Mouse (Mus musculus): ENCODE measurements around the gene Nanog. TPM values are rescaled to one million over a fixed set of nuclear protein-coding genes. Genes with fewer than 3 reads are reported as not detected.

The Nanog gene
- polyA plus RNA-seq, 1 experiment = 0.10 TPM

- Histone ChIP-seq H3K27me3 (ENCODE audit: control insufficient read depth, insufficient read depth, insufficient read length) (peaks cover 27% of the 10 kb centered on the region), H3K36me3 (ENCODE audit: control insufficient read depth, insufficient read depth) (no peaks in the 10 kb centered on the region), H3ac (ENCODE audit: control insufficient read depth, insufficient read length) (no peak overlapping the region), H3K79me2 (ENCODE audit: control insufficient read depth, insufficient read depth) (no peaks in the 10 kb centered on the region), H3K4me3 (no peak overlapping the region), H3K4me2 (ENCODE audit: low read depth) (no peak overlapping the region)
- TF ChIP-seq MYOG (IDR thresholded peaks at IDR 0.05; ENCODE audit: control insufficient read depth in 1 of 3, insufficient read depth in 1 of 3, insufficient read length in 2 of 3, low read depth in 2 of 3) (no peak), TCF12 (IDR thresholded peaks at IDR 0.05; ENCODE audit: insufficient read depth, poor library complexity, severe bottlenecking) (no peak), E2F4 (IDR thresholded peaks at IDR 0.05; ENCODE audit: insufficient read depth) (no peak), SRF (IDR thresholded peaks at IDR 0.05; ENCODE audit: control insufficient read depth, insufficient read length, low read depth) (no peak), TCF3 (IDR thresholded peaks at IDR 0.05; ENCODE audit: insufficient read length, low read depth) (no peak), POLR2A (IDR thresholded peaks at IDR 0.05; ENCODE audit: insufficient read length, low read depth) (no peak), REST (IDR thresholded peaks at IDR 0.05; ENCODE audit: insufficient read depth, insufficient read length) (no peak), MYOD1 (IDR thresholded peaks at IDR 0.05; ENCODE audit: control insufficient read depth in 1 of 3, insufficient read length in 2 of 3, low read depth in 2 of 3) (no peak), CEBPB (IDR thresholded peaks at IDR 0.05; ENCODE audit: insufficient read depth, poor library complexity, severe bottlenecking) (no peak), USF1 (IDR thresholded peaks at IDR 0.05; ENCODE audit: low read depth) (no peak), POLR2AphosphoS2 (IDR thresholded peaks at IDR 0.05; ENCODE audit: insufficient read length, low read depth) (no peak), MAX (IDR thresholded peaks at IDR 0.05; ENCODE audit: low read depth) (no peak)
These were observed 44.6 kb upstream of the Nanog start for GRCm38 (mm10) chr6:122662551-122663264.

DNA sequence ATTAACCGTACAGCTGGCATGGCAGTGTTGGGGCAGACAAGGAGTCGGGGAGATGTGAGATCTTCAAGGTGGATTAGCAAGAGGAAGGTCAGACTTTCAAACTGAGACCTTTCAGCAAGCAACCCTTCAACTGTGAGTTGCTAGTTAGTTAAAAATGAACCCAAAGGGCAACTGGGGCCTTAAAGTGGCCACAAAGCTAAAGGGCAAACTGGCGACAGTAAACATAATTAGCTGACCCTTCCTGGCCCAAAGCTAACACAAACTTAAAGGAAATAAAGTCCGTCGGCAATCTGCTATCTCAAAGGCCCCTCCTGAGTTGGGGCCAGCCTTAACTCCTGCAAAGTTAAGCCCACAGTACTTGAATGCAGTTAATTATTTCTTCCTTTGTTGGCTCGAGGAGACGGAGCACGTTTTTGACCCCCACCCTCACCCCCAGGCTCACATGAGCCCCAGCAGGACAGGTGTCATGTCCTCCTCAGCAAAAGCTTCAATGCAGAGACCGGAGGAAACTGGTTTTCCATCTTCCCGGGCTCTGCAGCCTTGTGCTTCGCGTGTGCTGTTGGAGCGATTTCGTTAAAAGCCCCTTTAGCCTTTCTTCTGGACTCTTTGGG is 43.6 kb upstream of the Nanog start:
- peaks cover 30% of the 10 kb centered on the region for H3K27me3 ChIP-seq (ENCODE audit: control insufficient read depth, insufficient read depth, insufficient read length)
- no peaks in the 10 kb centered on the region for H3K79me2 ChIP-seq (ENCODE audit: control insufficient read depth, insufficient read depth)
- TF ChIP-seq MAX (IDR thresholded peaks at IDR 0.05; ENCODE audit: low read depth) = no peak
- TF ChIP-seq TCF3 (IDR thresholded peaks at IDR 0.05; ENCODE audit: insufficient read length, low read depth) = no peak
- H3K4me3 ChIP-seq = no peak overlapping the region
- H3K36me3 ChIP-seq (ENCODE audit: control insufficient read depth, insufficient read depth) = no peaks in the 10 kb centered on the region
- H3ac ChIP-seq (ENCODE audit: control insufficient read depth, insufficient read length) = no peak overlapping the region
- no peak overlapping the region for H3K4me2 ChIP-seq (ENCODE audit: low read depth)

DNA sequence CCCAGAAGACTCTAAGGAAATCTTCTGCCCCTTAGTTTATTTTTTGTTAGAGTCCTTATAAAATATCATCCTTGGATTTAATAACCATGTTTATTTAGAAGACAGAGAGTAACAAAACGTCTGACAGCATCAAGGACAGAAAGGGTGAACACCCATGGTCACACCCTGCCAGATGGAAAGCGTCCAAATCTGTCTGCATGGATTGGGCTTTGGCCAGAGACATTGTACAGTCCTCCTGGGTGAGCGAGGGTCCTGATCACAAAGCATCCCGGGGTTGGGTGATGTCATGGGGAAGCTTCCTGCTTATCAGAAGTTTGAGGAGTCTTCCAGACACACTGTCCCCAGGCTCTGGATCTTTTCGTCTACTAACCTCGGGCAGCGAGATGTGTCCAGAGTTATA is 41.4 kb upstream of the Nanog start:
- TF ChIP-seq REST (IDR thresholded peaks at IDR 0.05; ENCODE audit: insufficient read depth, insufficient read length) = no peak
- TF ChIP-seq USF1 (IDR thresholded peaks at IDR 0.05; ENCODE audit: low read depth) = no peak
- no peak for TF ChIP-seq MAX (IDR thresholded peaks at IDR 0.05; ENCODE audit: low read depth)
- no peak for TF ChIP-seq MYOD1 (IDR thresholded peaks at IDR 0.05; ENCODE audit: control insufficient read depth in 1 of 3, insufficient read length in 2 of 3, low read depth in 2 of 3)
- no peak for TF ChIP-seq SRF (IDR thresholded peaks at IDR 0.05; ENCODE audit: control insufficient read depth, insufficient read length, low read depth)
- no peak for TF ChIP-seq TCF12 (IDR thresholded peaks at IDR 0.05; ENCODE audit: insufficient read depth, poor library complexity, severe bottlenecking)
- TF ChIP-seq E2F4 (IDR thresholded peaks at IDR 0.05; ENCODE audit: insufficient read depth) = no peak
- TF ChIP-seq CEBPB (IDR thresholded peaks at IDR 0.05; ENCODE audit: insufficient read depth, poor library complexity, severe bottlenecking) = no peak
- TF ChIP-seq MYOG (IDR thresholded peaks at IDR 0.05; ENCODE audit: control insufficient read depth in 1 of 3, insufficient read depth in 1 of 3, insufficient read length in 2 of 3, low read depth in 2 of 3) = no peak
- TF ChIP-seq POLR2AphosphoS2 (IDR thresholded peaks at IDR 0.05; ENCODE audit: insufficient read length, low read depth) = no peak
- TF ChIP-seq TCF3 (IDR thresholded peaks at IDR 0.05; ENCODE audit: insufficient read length, low read depth) = no peak
- TF ChIP-seq POLR2A (IDR thresholded peaks at IDR 0.05; ENCODE audit: insufficient read length, low read depth) = no peak
- no peaks in the 10 kb centered on the region for H3K79me2 ChIP-seq (ENCODE audit: control insufficient read depth, insufficient read depth)
- H3ac ChIP-seq (ENCODE audit: control insufficient read depth, insufficient read length) = no peak overlapping the region
- H3K4me2 ChIP-seq (ENCODE audit: low read depth) = no peak overlapping the region
- H3K27me3 ChIP-seq (ENCODE audit: control insufficient read depth, insufficient read depth, insufficient read length) = peaks cover 30% of the 10 kb centered on the region
- no peaks in the 10 kb centered on the region for H3K36me3 ChIP-seq (ENCODE audit: control insufficient read depth, insufficient read depth)
- no peak overlapping the region for H3K4me3 ChIP-seq

- Histone ChIP-seq H3K79me2 (ENCODE audit: control insufficient read depth, insufficient read depth) (no peaks in the 10 kb centered on the region), H3K4me3 (no peak overlapping the region), H3K4me2 (ENCODE audit: low read depth) (no peak overlapping the region), H3K27me3 (ENCODE audit: control insufficient read depth, insufficient read depth, insufficient read length) (peaks cover 17% of the 10 kb centered on the region), H3K36me3 (ENCODE audit: control insufficient read depth, insufficient read depth) (no peaks in the 10 kb centered on the region), H3ac (ENCODE audit: control insufficient read depth, insufficient read length) (no peak overlapping the region)
- TF ChIP-seq TCF12 (IDR thresholded peaks at IDR 0.05; ENCODE audit: insufficient read depth, poor library complexity, severe bottlenecking) (no peak), POLR2A (IDR thresholded peaks at IDR 0.05; ENCODE audit: insufficient read length, low read depth) (no peak), E2F4 (IDR thresholded peaks at IDR 0.05; ENCODE audit: insufficient read depth) (no peak)
These were observed 39.6 kb upstream of the Nanog start for GRCm38 (mm10) chr6:122667715-122668114.

DNA sequence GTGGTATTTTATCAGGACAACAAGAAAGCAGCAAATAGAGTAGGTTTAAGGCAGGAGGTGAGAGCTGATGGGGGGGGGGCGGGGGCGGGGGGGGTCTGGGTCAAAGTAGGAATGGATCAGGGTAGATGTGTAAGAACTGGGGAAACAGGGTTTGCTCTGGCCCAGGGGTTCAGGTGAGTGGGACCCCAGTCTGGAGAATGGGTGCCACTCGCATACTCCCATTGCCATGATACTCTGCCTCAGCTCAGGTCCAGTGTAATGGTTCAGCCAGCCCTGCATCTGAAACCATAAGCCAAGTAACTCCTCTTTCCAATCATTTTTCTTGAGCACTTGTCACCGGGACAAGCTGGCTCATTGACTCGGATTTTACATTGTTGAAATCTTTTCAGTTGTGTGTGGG is 38.5 kb upstream of the Nanog start:
- Histone ChIP-seq H3K27me3 (ENCODE audit: control insufficient read depth, insufficient read depth, insufficient read length) (peaks cover 7% of the 10 kb centered on the region), H3K4me3 (no peak overlapping the region), H3K4me2 (ENCODE audit: low read depth) (no peak overlapping the region), H3K36me3 (ENCODE audit: control insufficient read depth, insufficient read depth) (no peaks in the 10 kb centered on the region), H3ac (ENCODE audit: control insufficient read depth, insufficient read length) (no peak overlapping the region), H3K79me2 (ENCODE audit: control insufficient read depth, insufficient read depth) (no peaks in the 10 kb centered on the region)
- no peak for TF ChIP-seq MYOG (IDR thresholded peaks at IDR 0.05; ENCODE audit: control insufficient read depth in 1 of 3, insufficient read depth in 1 of 3, insufficient read length in 2 of 3, low read depth in 2 of 3)
- TF ChIP-seq USF1 (IDR thresholded peaks at IDR 0.05; ENCODE audit: low read depth) = no peak
- no peak for TF ChIP-seq POLR2A (IDR thresholded peaks at IDR 0.05; ENCODE audit: insufficient read length, low read depth)
- no peak for TF ChIP-seq MYOD1 (IDR thresholded peaks at IDR 0.05; ENCODE audit: control insufficient read depth in 1 of 3, insufficient read length in 2 of 3, low read depth in 2 of 3)
- TF ChIP-seq CEBPB (IDR thresholded peaks at IDR 0.05; ENCODE audit: insufficient read depth, poor library complexity, severe bottlenecking) = no peak
- TF ChIP-seq E2F4 (IDR thresholded peaks at IDR 0.05; ENCODE audit: insufficient read depth) = no peak
- no peak for TF ChIP-seq REST (IDR thresholded peaks at IDR 0.05; ENCODE audit: insufficient read depth, insufficient read length)
- no peak for TF ChIP-seq POLR2AphosphoS2 (IDR thresholded peaks at IDR 0.05; ENCODE audit: insufficient read length, low read depth)
- no peak for TF ChIP-seq MAX (IDR thresholded peaks at IDR 0.05; ENCODE audit: low read depth)
- no peak for TF ChIP-seq SRF (IDR thresholded peaks at IDR 0.05; ENCODE audit: control insufficient read depth, insufficient read length, low read depth)
- TF ChIP-seq TCF12 (IDR thresholded peaks at IDR 0.05; ENCODE audit: insufficient read depth, poor library complexity, severe bottlenecking) = no peak
- TF ChIP-seq TCF3 (IDR thresholded peaks at IDR 0.05; ENCODE audit: insufficient read length, low read depth) = no peak

Data from myocyte (in vitro differentiated cells).